Mouse (Mus musculus) right cerebral cortex, adult 18-20 months (tissue): ENCODE results near the gene Ccz1.
"Not testable (repeated sequence)": the region's sequence is repeated elsewhere in the genome, so short reads cannot be mapped to it uniquely, and the experiment has no call there.

Experiments
- DNase-seq: peaks from one replicate; pipeline ENCODE4 v3.0.0; 2022; ENCODE audit warnings: mixed read lengths

The Ccz1 gene

DNA sequence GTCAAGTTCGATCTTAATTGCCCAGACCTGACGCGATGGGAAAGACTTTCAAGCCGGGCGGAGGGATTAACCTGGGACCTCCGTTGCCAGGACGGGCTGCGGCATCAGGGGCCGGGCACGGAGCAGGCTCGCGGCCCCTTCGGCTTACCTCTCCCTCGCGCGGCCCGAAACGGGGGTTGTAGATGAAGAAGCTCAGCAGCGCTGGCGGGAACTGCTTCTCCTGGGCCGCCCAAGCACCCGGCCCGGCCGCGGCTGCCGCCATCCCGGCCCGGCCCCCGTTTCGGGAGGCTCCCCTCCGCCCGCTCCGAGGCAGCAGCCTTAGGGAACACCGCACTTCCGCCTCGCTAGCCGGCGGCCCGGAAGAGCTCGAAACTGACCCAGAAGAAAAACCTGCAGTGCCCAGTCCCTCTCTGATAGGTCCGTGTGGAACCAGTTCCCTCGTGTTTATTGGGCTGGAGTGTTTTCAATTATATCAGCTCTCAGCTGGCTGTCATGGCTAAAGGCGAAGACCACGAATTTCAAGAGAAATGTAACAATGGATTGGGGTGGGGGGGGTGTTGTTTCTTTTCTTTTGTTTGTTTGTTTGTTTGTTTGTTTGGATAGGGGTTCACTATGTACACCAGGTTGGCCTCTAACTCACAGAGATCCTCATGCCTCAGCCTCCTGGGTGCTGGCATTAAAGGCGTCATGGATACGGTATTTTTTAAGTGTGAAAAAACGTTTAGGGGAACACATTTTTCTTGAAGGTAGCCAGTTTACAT lies at the start of gene Ccz1:
TSS of gene Ccz1 (minus strand) at position 327 of the 761 bp plus-strand sequence.
- peak; percentile 83 for DNase-seq

DNA sequence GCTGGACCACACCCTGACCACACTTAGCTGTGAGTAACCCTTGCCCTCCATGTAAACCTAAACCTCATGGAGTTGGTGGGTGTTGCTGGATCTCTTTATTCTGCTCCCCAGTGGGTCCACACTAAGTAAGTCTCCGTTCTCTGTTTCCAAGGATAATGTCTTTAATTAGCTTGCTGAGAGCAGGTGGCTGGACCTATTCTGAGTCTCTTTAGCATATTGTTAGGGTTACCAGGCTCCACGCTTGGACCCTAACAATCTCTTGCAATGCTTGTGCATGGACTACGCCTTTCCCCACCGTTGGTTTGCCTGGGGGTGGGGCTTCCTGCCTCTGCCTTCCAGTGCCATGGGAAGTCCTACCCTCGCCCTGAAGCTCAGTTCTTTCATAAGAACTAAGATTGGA lies 49.4 kb upstream of the Ccz1 start:
- DNase-seq = no peak

DNA sequence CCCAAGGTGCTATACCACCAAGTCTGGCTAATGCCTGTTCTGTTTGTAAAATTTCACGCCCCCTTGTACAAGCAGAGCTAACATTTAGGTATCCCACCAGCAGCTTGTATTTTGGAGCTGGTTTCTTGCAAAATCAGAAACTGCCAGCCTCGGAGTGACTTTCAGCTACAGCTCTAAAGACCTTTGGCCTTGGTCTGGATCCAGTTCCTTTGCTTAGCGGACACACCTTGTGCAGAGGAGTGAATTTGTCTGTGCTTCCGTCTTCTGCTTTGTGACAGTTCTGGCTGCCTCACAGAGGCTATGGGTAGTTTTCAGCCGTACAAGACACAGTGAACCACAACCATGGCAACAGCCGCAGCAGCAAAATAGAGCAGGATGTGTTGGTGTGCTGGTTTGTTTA lies 39.7 kb upstream of the Ccz1 start:
- DNase-seq = no peak

DNA sequence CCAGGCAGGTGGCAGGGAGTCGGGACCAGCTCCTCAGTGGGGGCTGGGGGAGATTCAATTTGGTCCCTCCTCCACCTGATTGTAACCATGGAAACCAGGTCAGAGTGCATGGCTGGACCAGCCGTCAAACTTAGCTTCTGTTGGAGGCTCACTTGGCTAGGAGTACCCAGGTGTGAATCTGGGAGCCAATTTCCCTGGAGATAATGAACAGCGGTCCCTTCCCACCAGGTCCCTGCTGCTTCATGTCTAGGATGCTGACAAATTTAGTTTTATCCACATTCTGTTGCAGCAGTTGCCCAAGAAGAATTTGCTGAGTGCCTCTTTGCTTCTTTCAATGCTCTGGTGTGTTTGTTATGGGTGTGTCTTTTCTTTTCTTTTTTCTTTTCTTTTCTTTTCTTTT lies 38.8 kb upstream of the Ccz1 start:
- DNase-seq = no peak

DNA sequence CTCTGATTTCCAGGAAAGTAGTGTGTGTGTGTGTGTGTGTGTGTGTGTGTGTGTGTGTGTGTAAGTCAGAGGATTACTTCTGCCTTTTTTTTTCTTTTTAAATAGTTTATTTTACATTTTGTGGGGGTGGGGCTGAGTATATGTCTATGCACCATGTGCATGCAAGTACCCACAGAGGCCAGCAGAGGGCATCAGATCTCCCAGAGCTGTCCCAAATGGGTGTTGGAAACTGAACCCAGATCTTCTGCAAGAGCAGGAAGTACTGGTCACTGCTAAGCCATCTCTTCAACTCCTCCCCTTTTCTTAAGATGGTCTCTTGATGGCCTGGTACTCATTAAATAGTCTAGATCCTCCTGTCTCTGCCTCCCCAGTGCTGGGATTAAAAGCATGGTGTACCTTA lies 36.6 kb upstream of the Ccz1 start:
- DNase-seq = no peak

DNA sequence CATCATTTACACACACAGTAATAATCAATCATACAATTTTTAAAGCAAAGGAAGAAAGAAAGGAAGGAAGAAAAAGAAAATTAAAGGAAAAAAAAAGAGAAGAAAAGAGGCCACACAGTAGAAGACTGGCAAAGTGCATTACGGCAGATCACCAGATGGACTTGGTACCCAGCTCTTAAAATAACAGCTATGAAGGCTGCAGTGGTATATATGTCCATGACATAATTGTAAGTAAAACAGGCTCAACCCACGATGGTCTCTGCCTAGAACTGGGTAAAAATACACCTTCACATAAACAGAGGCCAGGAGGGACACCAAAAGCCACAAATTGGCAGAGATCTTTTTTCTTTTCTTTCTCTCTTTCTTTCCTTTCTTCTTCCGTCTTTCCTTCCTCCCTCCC lies 35.2 kb upstream of the Ccz1 start:
- DNase-seq = peak; percentile 31

DNA sequence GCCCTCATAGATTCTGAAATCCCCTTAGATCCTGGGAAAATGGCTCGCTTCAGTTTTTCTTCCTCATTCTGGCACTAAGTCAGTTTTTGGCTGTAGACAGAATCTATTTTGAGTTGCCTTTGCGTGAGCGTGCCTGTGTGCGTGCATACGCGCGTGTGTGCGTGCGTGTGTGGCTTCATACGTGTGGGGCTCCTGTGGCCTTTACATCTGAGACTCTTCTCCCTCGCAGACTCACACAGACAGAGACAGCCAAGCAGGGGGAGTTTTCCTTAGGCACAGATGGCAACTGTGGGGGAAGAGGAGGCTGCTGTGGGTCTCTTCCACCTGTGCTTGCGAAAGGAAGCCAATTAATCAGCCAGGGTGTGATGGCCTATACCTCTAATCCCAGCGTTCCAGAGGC lies 32.6 kb upstream of the Ccz1 start:
- peak; percentile 62 for DNase-seq

DNA sequence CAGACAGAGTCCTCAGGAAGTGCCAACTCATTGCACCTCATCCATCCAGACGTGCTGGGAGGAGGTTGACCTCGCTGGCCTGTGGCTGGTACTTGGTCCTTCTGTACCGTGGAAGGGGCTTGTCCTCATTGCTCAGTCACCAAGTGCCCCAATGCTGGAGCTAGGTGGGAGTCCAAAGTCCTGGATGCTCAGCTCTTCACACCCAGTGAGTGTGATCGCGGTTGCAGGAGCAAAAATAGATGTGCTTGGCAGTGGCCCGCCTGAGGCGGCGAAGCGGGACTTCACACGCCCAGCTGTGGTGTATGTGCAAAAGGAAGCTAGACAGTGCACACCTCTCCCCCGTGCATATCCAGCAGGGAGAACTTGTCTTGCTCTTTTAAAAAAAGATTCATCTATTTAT lies 28.5 kb upstream of the Ccz1 start:
- peak; percentile 62 for DNase-seq

DNA sequence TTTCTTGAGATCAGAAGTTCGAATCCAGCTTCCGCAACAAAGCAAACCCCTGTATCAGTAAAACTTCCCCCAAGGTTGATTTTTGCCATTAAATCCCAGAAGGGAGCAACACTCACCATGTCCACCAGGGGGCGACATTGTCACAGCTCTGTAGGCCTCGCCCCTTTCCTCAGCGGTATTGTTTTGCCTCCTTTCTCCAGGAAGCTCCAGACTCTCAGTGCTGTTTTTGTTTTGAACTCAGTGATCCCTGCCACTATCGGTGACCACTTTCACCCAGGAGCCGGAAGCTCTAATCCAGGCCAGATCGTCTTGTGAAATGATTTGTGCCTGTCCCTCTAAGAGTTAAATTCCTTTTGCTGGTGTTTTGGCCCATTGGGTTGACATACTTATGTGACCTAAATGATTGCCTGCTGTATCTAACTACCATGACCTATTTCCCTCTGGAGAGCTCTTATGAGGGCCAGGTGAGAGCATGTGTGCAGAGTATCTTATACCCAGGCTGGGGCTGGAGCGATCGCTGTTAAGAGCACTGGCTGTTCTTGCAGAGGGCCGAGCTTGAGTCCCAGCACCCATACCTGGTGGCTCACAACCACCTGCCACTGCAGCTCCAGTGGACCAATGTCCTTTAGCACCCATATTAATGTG lies 26.2 kb upstream of the Ccz1 start:
- DNase-seq = peak; percentile 67

DNA sequence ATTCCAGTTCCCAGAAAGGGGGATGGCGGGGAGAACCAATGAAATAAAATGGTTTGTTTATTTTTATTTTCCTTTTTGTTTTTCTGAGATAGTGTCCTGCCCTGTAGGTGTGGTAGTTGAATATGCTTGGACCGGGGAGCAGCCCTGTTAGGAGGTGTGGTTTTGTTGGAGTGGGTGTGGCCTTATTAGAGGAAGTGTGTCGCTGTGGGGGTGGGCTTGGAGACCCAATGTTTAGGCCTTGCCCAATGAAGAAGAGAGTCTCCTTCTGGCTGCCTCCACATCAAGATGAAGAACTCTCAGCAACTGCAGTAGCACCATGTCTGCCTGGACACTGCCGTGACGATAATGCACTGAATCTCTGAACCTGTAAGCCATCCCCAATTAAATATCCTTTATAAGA lies 25.2 kb upstream of the Ccz1 start:
- DNase-seq = no peak

DNA sequence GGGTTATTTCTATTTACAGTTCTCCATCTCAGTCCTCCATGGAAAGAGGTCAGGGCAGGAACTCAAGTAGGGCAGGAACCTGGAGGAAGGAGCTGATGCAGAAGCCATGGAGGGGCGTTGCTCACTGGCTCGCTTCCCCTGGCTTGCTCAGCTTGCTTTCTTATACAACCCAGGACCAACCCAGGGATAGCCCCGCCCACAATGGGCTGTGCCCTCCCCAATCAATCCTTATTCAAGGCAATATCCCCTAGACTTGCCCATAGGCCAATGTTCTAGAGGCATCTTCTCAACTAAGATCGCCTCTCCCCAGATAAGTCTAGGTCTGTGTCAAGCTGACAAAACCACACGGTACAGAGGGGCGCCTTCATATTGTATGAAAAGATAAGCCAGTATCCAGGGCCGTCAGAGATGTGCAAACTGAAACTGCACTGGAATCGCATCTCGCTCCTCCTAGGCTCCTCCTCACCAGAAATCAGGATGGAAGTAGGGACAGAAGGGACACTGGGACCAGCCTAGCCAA lies 24.5 kb upstream of the Ccz1 start:
- no peak for DNase-seq

DNA sequence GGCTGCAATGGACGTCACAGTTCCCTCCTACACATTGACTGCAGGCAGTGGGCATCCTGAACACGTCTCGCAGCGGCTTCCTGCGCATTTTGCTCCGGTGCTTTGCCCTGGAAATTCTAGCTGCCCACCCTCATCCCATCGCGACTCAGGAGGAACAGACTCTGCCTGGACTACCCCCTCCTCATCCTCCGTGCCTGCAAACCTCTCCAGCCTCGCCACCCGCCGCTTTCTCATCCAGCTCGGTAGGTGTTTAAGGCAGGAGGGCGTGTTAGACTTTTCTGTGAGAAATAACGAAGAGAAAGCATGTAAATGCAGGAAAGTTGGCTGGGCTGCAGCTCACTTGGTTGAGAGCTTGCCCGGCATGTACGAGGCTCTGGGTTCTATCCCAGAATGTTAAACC lies 22.3 kb upstream of the Ccz1 start:
- peak; percentile 46 for DNase-seq

DNA sequence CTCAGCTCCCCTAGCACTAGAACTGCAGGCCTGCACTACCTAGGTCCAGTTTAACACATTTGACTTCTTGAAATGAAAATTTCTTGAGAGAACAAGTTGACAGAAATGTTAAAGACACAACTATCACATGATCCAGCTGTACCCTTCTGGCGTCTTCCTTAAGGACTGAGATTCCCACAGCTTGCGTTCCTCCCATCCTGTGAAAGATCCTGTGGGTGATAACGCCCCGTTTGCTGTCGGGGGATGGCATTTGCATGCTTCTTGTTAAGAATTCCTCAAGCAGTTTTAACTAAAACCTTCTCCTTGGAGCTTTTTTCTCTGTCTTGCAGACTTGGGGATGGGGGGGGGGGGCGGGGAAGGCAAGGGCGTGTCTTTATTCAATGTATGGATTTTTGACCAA lies 19.9 kb upstream of the Ccz1 start:
- DNase-seq = peak; percentile 51

DNA sequence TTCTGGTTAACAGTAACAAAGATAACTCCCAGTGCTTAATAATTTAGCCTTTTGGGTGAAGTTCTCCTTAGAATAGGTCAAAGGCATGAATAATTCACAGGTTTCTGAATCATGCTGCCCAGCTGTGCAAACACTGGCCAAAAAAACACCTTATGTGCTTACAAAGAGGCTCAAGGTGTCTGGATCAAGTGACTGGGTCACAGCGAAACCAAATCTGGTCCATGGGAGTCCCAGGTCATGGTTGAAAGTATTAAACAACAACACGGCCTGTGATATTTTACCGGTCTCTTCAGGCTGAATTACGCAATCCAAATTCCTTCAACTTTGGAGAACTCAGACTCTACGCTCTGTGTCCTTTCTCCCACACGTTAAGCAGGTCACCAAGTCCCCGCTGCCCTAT lies 17.8 kb upstream of the Ccz1 start:
- DNase-seq = no peak

DNA sequence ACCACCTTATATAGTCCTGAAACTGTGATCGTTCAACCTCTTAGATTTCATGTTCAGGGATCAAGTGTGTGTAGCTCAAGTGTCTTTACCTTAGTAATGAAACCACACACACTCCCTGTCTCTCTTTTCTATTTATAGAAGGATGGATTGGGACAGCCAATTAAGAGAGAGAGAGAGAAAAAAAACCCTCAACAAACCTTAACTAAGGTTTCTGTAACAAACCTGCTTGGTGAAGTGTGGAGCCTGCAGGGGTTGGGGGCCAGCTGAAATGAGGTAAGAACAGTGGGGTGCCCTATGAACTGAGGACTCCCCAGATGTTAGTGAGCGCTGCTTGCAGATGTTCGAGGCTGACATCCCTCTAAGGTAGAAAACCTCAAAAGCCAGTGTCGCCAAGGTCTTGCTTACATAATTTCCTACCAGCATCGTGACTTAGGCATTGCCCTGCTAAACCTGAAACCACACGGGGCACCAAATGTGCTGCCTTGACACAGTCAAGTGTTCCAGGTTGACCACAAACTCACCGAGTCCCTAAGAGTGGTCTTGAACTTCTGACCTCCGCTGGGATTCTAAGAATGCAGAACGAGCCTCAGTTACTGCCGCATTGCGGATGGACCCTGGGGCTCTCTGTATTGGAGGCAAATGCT lies 12.1 kb upstream of the Ccz1 start, which contains the start of gene Ocm:
TSS of gene Ocm (minus strand) at position 51 of the 644 bp plus-strand sequence.
- no peak for DNase-seq

DNA sequence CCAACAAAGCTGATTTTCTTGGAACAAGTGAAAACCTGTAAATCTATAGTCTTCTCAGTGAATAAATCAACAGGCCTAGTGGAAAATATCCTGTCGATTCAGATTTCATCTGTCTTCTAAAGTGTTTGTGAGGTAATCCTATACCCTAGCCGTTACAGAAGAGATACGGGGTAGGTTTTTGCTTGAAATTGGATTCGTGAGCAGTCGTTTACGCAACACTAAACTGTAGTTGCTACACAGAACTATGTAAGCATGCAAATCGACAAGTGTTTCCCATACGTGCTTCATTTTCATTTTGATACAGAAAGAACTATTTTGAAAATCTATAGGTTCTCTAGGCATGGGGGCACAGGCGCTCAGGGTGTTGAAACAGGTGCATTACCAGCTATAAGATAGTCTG lies 1.2 kb upstream of the Ccz1 start:
- no peak for DNase-seq

DNA sequence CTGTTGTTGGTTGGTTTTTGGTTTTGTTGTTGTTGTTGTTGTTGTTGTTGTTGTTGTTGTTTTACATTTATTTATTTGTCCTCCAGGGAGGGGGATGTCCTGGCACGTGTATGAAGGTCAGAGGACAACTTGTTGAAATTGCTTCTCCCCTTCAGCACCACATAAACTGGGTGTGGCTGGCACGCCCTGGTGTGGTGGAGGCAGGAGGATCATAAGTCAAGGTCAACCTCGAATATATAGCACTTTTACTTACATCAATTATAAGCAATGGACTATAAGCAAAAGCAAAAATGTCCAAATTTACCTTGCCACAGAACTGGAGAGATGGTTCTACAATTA lies 604 bp upstream of the Ccz1 start:
- DNase-seq = no peak

DNA sequence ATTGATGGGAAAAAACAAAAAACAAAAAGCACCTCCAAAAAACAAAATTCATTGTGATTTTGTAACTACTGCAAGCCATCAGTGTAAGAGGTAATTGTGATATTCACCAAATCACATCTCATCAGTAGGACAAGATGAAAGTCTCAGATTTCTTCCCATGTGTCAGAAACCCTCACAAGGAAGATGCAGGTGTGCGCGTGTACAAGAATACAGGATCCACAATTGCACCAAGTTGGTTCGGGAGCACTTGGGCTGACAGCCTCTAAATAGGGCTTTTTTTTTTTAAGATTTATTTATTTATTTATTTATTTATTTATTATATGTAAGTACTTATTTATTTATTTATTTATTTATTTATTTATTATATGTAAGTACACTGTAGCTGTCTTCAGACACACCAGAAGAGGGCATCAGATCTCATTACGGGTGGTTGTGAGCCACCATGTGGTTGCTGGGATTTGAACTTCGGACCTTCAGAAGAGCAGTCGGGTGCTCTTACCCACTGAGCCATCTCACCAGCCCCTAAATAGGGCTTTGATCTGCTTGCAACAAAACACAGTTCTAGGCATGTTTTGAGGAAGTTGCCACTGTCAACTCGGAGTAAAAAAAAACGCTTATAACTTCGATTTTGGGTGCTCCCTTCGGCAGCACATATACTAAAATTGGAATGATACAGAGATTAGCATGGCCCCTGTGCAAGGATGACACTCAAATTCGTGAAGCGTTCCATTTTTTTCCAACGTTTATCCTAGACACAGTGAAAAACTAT lies 1.1 kb downstream of the Ccz1 start:
- not testable (repeated sequence) for DNase-seq

DNA sequence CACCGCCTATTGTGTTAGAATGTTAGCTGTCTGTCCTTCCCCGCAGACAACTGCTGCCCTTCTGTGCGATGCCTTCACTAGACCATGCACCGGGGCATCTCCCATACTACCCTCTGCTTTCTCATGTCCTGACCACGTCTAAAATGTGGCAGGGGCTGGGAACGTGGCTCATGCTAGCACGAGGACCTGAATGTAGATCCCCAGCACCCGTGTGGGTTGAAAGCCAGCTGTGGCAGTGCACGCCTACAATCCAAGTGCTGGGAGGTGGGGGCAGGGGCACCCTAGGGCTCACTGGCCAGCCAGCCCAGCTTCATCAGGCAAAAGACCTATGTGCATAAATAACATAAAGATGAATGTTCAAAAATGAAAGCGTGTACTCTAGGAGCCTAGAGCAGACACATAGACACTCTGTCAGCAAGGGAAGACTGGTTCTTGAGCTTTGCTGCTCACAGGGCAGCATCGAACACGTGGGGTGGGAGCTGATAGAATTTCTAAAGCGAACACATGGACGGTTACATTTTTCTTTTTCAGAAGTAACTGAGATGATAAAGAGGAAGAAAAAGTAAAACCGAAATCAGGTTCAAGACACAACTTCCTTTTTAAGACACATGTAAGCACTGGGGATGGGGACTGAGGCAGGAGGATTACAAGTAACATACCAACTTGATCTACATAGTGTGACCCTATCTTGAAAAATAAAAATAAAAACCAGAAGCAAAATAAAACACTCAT lies 12.1 kb downstream of the Ccz1 start:
- no peak for DNase-seq

DNA sequence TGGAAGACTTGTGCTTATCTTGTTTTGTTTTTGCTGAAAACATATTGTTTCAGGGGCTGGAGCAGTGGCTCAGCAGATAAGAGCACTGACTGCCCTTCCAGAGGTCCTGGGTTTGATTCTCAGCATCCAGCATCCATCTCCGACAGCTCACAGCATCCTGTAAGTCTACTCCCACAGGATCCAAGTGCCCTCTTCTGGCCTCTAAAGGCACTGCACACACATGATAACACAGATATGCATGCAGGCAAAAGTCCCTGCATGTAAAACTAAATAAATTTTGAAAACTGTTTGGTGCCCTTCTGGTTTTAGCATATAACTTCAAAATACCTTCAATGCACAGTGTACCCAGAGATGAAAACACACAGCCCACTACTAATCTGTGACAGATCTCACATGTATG lies 15.3 kb downstream of the Ccz1 start:
- DNase-seq = no peak

DNA sequence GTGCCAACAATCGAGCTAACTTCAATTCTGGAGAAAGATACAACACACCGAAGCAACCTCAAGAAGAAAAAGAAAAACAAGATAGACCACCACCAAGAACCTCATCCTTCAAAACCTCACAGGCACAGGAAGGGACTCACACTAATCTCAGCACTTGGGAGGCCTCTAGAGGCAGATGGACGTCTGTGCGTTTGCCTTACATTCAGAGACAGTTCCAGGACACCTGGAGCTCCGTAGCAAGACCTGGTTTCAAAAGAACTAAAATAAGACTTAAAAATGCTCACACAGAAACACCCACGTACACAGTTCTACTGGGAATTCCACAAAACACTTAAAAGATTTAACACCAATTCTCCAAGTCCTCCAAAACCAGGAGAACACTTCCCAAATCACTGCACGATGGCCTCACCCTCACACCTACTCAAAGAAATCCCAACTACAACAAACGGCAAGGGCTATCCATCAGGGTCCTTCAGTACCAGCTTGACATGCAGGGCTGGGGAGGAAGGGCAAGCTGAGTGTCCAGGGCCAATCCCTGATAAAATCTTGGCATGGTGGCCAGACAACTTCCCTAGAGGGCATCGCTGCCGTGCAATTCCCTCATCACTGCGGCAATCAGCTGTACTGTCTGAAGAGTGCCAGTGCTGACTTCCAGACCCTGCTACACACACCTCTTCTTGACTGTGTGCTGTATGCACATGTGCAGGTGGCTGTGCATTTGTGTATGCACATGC lies 19.9 kb downstream of the Ccz1 start:
- peak; percentile 21 for DNase-seq

DNA sequence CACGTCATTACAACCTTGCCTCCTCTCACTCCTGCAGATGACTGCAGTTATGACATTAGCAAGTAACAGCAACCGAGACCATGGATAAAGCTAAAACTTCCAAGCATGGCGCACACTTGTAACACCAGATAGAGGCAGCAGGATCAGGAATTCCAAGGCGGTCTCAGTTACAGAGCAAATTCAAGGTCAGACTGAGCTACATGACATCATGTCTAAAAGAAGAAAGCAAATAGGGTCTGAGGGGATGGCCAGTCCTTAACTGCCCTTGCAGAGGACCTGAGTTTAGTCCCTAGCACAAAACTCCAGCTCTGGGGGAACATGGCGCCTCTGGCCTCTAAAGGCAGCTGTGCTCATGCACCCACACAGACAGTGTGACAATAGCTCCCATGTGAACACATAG lies 20.8 kb downstream of the Ccz1 start:
- no peak for DNase-seq
